Mouse (Mus musculus) megakaryocyte, embryonic 14.5 days (primary cell): ENCODE measurements around the gene Mfsd14b.

ENCODE experiments used
- FLI1 ChIP-seq: IDR thresholded peaks from 2 replicates; pipeline ENCODE4 v1.6.1; 2012; ENCODE audit warnings: low read length, inconsistent platforms, mixed read lengths
- GATA1 ChIP-seq: IDR thresholded peaks from 3 replicates; pipeline ENCODE4 v1.6.1; 2012; ENCODE audit warnings: mixed read lengths, low read length, inconsistent platforms, borderline replicate concordance

DNA sequence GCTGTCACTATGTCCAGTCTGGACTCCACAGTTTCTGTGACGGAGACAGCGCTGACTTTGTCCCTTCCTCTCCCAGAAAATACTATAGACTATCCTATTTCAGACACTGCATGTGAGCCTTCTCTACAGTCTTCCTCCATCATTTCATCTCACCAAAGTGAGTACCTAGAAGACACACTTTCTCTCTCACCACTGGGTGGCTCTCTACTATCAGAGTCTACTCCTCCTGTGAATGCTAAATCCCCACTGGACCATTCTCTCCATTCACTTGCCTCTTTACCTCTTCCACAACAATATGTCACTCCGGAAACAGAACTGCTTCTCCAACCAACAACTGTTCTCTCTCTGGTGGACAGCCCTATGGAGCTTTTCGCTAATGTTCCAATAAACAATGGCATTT lies 77.7 kb downstream of the Mfsd14b start:
- TF ChIP-seq GATA1: no peak
- TF ChIP-seq FLI1: no peak
